Mouse (Mus musculus) forebrain, embryonic 13.5 days (tissue): ENCODE measurements around the gene Olfr1211. TPM values are rescaled to one million over a fixed set of nuclear protein-coding genes. Genes with fewer than 3 reads are reported as not detected.

Experiments
- ATAC-seq: fragments of 200-750 bp; cut with Nextera tagmentation; 2 replicates; pipeline ENCODE4 v1.8.0; 2017
- H3K27ac ChIP-seq: fragments of 300-500 bp; sonication (generic); 2 replicates; pipeline ENCODE4 v1.5.1; 2015; ENCODE audit warnings: inconsistent platforms, mild to moderate bottlenecking, moderate library complexity
- H3K27me3 ChIP-seq: fragments of 300-500 bp; sonication (generic); 2 replicates; pipeline ENCODE4 v1.6.1; 2015; ENCODE audit warnings: mild to moderate bottlenecking, inconsistent platforms
- H3K36me3 ChIP-seq: fragments of 300-500 bp; sonication (generic); 2 replicates; pipeline ENCODE4 v1.6.1; 2015; ENCODE audit warnings: mild to moderate bottlenecking, inconsistent platforms; ENCODE audit not compliant: poor library complexity, severe bottlenecking
- H3K4me1 ChIP-seq: fragments of 300-500 bp; sonication (generic); 2 replicates; pipeline ENCODE4 v1.6.1; 2015; ENCODE audit warnings: inconsistent platforms
- H3K4me2 ChIP-seq: fragments of 300-500 bp; sonication (generic); 2 replicates; pipeline ENCODE4 v1.6.1; 2015; ENCODE audit warnings: inconsistent platforms, mild to moderate bottlenecking, moderate library complexity
- H3K4me3 ChIP-seq: fragments of 300-500 bp; sonication (generic); 2 replicates; pipeline ENCODE4 v1.5.1; 2015; ENCODE audit warnings: mild to moderate bottlenecking, inconsistent platforms
- H3K9ac ChIP-seq: fragments of 300-500 bp; sonication (generic); 2 replicates; pipeline ENCODE4 v1.6.1; 2015; ENCODE audit warnings: mild to moderate bottlenecking, inconsistent platforms
- H3K9me3 ChIP-seq: fragments of 300-500 bp; sonication (generic); replicated peaks from 2 replicates; pipeline ENCODE4 v1.6.1; 2016; ENCODE audit warnings: inconsistent platforms
- WGBS: fragments of 180-500 bp; shearing (Covaris S2); methylation state at CpG from one replicate; pipeline ENCODE4 v1.1.7; 2015; 5-methylcytosine and 5-hydroxymethylcytosine counted together
- polyA plus RNA-seq: library from polyadenylated mRNA; unstranded; fragments of >200 nt; fragmentation: Nextera tagmentation; extraction: Ambion mirVana; gene quantifications from 2 replicates; pipeline ENCODE4 v1.2.1, GENCODE M21; 2015

Olfr1211 gene
- not detected in 2 replicates for polyA plus RNA-seq

DNA sequence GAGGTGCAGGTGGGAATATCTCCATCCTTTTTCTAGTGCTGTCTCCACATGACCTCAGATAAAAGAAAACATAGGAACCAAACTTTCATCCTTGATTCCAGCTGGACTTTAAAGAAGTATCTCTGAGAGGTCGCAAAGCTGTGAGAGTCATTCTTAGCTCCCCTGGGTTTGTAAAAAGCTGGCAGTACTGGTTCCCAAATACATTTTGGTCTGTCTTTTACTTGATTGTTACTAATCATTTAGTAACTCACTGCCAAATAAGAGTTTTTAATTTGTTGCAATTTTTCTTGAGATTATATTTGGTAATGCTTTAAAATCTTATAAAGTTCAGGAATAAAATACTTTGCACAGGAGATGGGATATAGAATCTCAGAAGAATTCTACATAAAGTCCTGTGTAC, at the start of gene Olfr1211:
TSS of gene Olfr1211 (minus strand) at position 101 of the 400 bp plus-strand sequence.
- no peak within 1 kb of the TSS for H3K27ac ChIP-seq
- H3K9ac ChIP-seq = no peak within 1 kb of the TSS
- no peak within 1 kb of the TSS for H3K4me2 ChIP-seq
- ATAC-seq = no peak
- 88% methylated on average over 1 of the region's 1 CpGs for WGBS
- no peaks in the 10 kb centered on the region for H3K36me3 ChIP-seq
- H3K4me3 ChIP-seq = no peak within 1 kb of the TSS
- H3K27me3 ChIP-seq = no peaks in the 10 kb centered on the region
- no peaks in the 10 kb centered on the region for H3K4me1 ChIP-seq
- H3K9me3 ChIP-seq = no peaks in the 10 kb centered on the region

DNA sequence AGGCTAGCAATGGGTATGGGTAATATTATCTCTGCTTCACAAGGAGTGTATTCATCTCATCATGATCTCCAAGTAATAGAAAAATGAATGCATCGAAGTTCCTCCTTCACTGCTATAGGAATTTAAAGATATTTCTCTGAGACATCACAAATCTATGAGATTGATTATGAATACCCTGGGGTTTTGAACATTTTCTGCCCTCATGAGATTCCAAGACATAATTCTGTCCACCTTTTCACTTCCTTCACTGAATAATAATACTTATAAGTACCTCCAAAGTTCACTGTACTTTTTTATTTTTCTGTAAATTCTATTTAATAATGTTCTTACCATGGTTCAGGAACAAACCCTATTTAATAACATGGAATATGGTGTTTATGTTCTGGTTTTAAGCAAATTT, 42.3 kb upstream of the Olfr1211 start, which contains the start of gene Gm13762:
TSS of gene Gm13762 (minus strand) at position 101 of the 400 bp plus-strand sequence.
- Histone ChIP-seq H3K4me3 (no peak within 1 kb of the TSS), H3K36me3 (no peaks in the 10 kb centered on the region), H3K27me3 (no peaks in the 10 kb centered on the region), H3K4me2 (no peak within 1 kb of the TSS), H3K9me3 (no peaks in the 10 kb centered on the region), H3K27ac (no peak within 1 kb of the TSS), H3K4me1 (no peaks in the 10 kb centered on the region), H3K9ac (no peak within 1 kb of the TSS)
- no peak for ATAC-seq
- WGBS = 71% methylated on average over 1 of the region's 1 CpGs

DNA sequence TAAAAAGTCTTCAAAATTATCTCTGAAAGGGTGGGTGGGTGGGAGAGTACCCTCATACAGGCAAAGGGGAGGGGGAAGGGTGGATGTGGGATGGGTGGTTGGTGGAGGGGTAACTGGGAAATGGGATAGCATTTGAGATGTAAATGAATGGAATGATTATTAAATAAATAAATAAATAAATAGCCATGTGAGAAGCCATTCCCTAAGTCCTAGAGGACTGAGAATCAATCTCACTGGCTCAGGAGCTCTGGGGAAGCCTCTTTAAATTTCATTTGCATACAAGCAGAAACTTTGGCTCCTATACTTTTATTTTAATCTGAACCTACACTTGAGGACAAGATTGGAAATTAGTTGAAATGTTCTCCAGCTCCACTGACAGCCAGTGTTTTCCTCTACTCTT, 15.8 kb upstream of the Olfr1211 start, which contains the start of gene Olfr1212:
TSS of gene Olfr1212 (plus strand) at position 301 of the 400 bp plus-strand sequence.
- H3K9me3 ChIP-seq = no peaks in the 10 kb centered on the region
- no peaks in the 10 kb centered on the region for H3K27me3 ChIP-seq
- H3K9ac ChIP-seq = no peak within 1 kb of the TSS
- ATAC-seq = no peak
- H3K27ac ChIP-seq = no peak within 1 kb of the TSS
- no peak within 1 kb of the TSS for H3K4me2 ChIP-seq
- no peaks in the 10 kb centered on the region for H3K4me1 ChIP-seq
- no peak within 1 kb of the TSS for H3K4me3 ChIP-seq
- H3K36me3 ChIP-seq = no peaks in the 10 kb centered on the region

DNA sequence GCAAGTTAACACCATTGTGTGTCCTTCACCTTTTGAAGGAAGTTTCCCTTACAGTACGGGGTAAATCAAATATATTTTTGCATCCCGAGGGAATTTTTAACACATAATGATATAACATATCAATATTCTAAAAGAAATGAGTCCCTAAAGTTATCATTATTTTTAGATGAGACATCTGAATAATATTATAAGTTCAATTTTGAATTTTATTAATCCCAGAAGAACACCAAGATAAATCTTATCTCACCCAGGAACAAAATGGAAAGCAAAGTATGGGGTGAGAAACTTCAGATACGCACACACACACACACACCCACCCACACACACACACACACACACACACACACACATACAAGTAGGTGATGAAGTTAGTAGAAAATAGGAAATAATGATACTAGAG, 22.9 kb downstream of the Olfr1211 start, which contains the start of gene Olfr1209:
TSS of gene Olfr1209 (minus strand) at position 101 of the 400 bp plus-strand sequence.
- H3K27me3 ChIP-seq = no peaks in the 10 kb centered on the region
- no peak within 1 kb of the TSS for H3K27ac ChIP-seq
- H3K36me3 ChIP-seq = no peaks in the 10 kb centered on the region
- 85% methylated on average over 3 of the region's 3 CpGs for WGBS
- H3K4me2 ChIP-seq = no peak within 1 kb of the TSS
- no peak within 1 kb of the TSS for H3K9ac ChIP-seq
- no peak for ATAC-seq
- H3K4me3 ChIP-seq = no peak within 1 kb of the TSS
- no peaks in the 10 kb centered on the region for H3K4me1 ChIP-seq
- no peaks in the 10 kb centered on the region for H3K9me3 ChIP-seq

DNA sequence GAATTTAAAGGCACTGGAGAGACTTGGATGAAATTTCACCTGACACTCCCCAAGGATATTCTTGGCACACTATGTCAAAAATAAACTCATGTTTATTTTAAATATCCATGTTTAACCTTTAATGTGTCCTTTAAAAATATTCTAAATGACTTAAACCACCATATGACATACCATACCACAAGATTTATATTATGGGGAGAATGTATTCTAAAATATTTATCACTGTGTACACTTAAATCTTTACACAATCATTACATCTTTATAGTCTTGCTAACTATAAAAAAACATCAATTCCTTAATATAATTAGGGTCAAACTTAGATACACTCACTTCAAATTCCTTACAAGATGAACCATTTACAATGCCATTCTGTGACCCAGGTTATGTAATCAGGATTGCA, 35.7 kb downstream of the Olfr1211 start, which contains the start of gene Olfr1208:
TSS of gene Olfr1208 (minus strand) at position 101 of the 400 bp plus-strand sequence.
- Histone ChIP-seq H3K27ac (no peak within 1 kb of the TSS), H3K4me3 (no peak within 1 kb of the TSS), H3K27me3 (no peaks in the 10 kb centered on the region), H3K4me1 (no peaks in the 10 kb centered on the region), H3K9me3 (no peaks in the 10 kb centered on the region), H3K4me2 (no peak within 1 kb of the TSS), H3K9ac (no peak within 1 kb of the TSS), H3K36me3 (no peaks in the 10 kb centered on the region)
- no peak for ATAC-seq

Other genes with a start within 250 kb of the Olfr1211 start
- not detected in 2 replicates for gene Olfr1195, start 248.9 kb downstream of the Olfr1211 start, polyA plus RNA-seq
- gene Olfr1196, start 233.5 kb downstream of the Olfr1211 start, polyA plus RNA-seq = not detected in 2 replicates
- gene Olfr1197, start 205.7 kb downstream of the Olfr1211 start, polyA plus RNA-seq = not detected in 2 replicates
- not detected in 2 replicates for gene Olfr1198, start 186.7 kb downstream of the Olfr1211 start, polyA plus RNA-seq
- not detected in 2 replicates for gene Olfr1199, start 177.6 kb downstream of the Olfr1211 start, polyA plus RNA-seq
- not detected in 2 replicates for gene Olfr1200, start 167.6 kb downstream of the Olfr1211 start, polyA plus RNA-seq
- gene Olfr1201, start 145.1 kb downstream of the Olfr1211 start, polyA plus RNA-seq = not detected in 2 replicates
- not detected in 2 replicates for gene Olfr1202, start 123.6 kb downstream of the Olfr1211 start, polyA plus RNA-seq
- gene Olfr1205, start 108.4 kb downstream of the Olfr1211 start, polyA plus RNA-seq = not detected in 2 replicates
- not detected in 2 replicates for gene Olfr1204, start 88.8 kb downstream of the Olfr1211 start, polyA plus RNA-seq
- not detected in 2 replicates for gene Olfr1206, start 74.9 kb downstream of the Olfr1211 start, polyA plus RNA-seq
- not detected in 2 replicates for gene Olfr1208, start 35.8 kb downstream of the Olfr1211 start, polyA plus RNA-seq
- gene Olfr1209, start 23.0 kb downstream of the Olfr1211 start, polyA plus RNA-seq = not detected in 2 replicates
- not detected in 2 replicates for gene Olfr1212, start 15.9 kb upstream of the Olfr1211 start, polyA plus RNA-seq
- gene Gm13762, start 42.2 kb upstream of the Olfr1211 start, polyA plus RNA-seq = not detected in 2 replicates
- not detected in 2 replicates for gene Olfr1214, start 54.5 kb upstream of the Olfr1211 start, polyA plus RNA-seq
- gene Olfr1215, start 68.9 kb upstream of the Olfr1211 start, polyA plus RNA-seq = not detected in 2 replicates
- gene Olfr1216, start 80.2 kb upstream of the Olfr1211 start, polyA plus RNA-seq = not detected in 2 replicates
- gene Olfr1217, start 94.0 kb upstream of the Olfr1211 start, polyA plus RNA-seq = not detected in 2 replicates
- gene Olfr1218, start 123.1 kb upstream of the Olfr1211 start, polyA plus RNA-seq = not detected in 2 replicates
- gene Olfr1219, start 145.4 kb upstream of the Olfr1211 start, polyA plus RNA-seq = not detected in 2 replicates
- gene Olfr1220, start 168.7 kb upstream of the Olfr1211 start, polyA plus RNA-seq = not detected in 2 replicates
- gene Olfr1221, start 179.2 kb upstream of the Olfr1211 start, polyA plus RNA-seq = not detected in 2 replicates
- not detected in 2 replicates for gene Olfr1222, start 194.9 kb upstream of the Olfr1211 start, polyA plus RNA-seq
- not detected in 2 replicates for gene Olfr1223, start 213.4 kb upstream of the Olfr1211 start, polyA plus RNA-seq
- not detected in 2 replicates for gene Olfr1224-ps1, start 226.0 kb upstream of the Olfr1211 start, polyA plus RNA-seq
- gene Olfr1225, start 236.6 kb upstream of the Olfr1211 start, polyA plus RNA-seq = not detected in 2 replicates